Mouse (Mus musculus) kidney, adult 8-10 months (tissue): ENCODE measurements around the gene Fkbp11.

Experiments
- DNase-seq, 2 experiments: peaks; one replicate each; pipeline ENCODE4 v3.0.0; 2022

Gene Fkbp11

DNA sequence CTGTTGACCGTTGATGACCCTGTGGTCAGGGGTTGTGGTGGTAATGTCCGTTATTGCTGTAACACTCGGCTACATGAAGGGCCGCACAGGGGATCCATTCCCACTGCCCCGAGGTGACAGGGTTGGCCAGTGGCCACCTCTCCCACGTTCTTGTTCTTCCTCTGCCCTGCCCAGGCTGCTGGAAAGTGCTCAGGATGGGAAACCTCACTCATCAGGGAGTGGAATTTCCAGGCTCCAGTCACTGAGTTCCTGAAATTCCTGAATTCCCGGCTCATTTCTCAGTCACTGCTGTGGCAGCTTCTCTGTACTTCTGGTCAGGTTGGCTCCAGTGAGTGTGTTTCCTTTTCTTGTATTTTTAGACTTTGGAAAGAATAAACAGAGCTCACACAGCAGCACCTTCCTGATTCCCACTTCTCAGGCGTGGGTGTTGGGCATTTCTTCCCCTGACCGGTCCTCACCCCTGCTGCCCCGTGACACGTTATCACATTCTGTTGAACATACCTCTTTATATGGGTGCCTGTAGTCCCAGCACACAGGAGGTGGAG, 35.8 kb downstream of the Fkbp11 start:
- peak; percentile 57 to 72 for DNase-seq

DNA sequence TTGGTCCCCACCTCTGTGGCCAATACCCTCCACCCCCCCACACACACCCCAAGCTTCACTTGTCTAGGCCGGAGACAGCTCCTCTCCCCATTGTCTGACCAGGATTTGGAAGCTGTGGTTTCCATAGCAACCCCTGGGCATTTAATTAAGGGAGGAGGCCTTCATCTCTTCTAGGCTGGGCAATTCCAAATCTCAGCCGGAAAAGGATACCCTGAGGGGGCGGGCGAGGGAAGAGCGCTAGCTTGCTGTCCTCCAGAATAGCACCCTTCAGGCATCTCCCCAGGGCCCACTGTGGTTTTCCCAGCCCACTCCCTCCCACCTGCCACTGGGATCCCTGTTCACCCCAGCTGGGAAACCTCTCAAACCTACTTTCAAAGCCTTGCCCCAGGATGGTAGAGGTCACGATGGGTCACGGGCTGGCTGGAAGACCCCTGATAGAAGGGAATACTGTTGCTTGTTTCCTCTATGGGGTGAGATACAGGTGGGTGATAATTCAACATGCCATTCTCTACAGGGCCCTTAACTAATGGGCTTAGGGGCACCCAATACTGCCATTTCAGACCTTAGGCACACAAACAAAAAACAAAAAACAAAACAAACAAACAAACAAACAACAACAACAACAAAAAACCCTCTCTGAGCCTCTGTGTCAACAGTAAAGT, 36.4 kb downstream of the Fkbp11 start:
- DNase-seq: peak in 1 of 2 experiments; percentile 33

DNA sequence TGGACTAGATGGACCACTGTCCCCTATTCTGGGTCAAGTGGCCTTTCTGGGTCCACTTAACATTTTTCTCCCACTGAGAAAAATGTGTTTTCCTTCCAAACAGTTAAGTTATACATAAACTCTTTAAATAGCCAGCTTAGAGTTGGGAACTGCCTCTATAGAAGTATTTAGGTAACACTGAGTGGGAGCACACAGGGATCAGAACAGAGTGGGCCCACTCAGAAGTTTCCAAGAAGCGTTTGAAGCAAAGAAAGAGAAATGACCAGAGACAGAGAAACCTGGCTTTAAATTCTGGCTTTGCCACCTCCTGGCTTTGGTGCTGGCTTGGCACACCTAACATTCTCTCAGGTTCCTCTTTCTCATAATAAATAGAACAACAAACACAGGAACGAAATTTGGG, 38.3 kb downstream of the Fkbp11 start:
- no peak for DNase-seq

- no peak for DNase-seq
Measured at GRCm38 (mm10) chr15:98685926-98686325, 42.1 kb downstream of the Fkbp11 start.

DNA sequence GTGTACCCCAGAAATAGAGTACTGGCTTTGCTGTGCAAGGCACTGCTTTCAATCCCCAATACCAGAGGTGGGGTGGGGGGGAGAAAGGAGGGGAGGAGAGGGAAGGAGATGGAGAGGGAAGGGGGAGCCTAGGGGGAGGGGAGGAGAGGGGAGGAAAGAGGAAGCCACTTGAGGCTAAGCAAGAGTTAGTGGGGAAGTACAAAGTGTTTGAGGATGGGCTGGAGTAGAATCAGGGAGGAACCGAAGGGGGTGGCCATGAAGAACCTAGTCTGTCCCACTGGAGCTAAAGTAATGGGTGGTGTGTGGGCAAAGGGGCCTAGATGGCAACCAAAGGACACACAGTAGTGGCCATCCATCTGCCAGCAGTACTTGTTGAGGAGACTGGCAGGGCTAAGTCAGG, 44.3 kb downstream of the Fkbp11 start:
- DNase-seq: no peak

DNA sequence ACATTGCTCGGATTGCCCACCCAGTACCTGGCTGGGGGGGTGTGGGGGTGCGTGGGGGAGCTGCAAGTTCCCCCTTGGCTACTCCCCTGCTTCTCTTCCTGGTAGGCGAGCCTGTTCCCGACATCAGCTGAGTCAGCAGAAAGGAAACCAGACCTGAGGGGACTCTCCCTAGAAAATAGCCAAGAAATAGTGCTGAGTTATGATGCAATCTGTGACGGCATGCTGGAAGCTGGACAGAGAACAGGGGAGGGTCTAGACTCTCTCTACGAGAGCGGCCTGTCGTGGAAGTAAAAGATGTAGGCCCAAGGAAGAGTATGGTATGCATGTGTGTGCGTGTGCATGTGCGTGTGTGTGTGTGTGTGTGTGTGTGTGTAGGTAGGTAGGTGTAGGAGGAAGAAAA, 44.8 kb downstream of the Fkbp11 start:
- DNase-seq: no peak

DNA sequence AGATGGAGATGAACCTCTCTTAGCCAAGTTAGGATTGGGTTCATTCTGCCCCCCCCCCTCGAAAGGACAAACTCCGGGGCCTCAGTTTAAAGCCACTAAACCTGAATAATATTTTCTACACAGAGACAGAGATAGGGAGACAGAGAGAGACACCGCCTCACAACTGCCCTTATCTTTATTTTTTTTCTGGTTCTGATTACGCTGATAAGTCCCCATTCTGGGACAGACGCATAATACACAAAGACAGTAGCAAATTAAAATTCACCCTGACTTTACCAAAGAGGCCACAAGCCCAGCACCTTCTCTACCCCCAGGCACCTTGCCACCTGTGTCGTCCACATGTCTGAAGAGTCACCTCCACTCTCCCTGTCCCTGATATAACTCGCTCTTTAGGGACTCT, 46.4 kb downstream of the Fkbp11 start:
- no peak for DNase-seq

- no peak for DNase-seq
Measured at GRCm38 (mm10) chr15:98680660-98681059, 47.3 kb downstream of the Fkbp11 start.

DNA sequence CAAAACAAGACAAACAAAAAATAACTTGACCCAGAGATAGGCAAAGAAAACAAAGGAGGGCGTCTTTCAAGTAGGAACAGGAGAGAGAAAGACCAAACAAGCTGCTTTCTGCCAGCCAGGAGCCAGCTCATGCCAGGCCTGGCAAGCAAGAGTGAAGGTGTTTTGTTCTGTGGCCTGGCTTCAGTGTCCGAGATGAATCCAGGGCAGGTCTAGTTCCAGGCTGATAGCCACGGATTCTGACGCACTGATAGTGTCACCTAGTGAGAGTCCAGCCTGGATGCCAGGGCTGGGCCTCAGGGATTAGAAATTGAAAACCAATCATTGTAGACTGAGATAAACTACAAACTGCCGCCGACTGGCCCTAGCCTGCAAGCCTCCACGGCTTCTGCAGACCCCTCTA, 50.0 kb downstream of the Fkbp11 start:
- DNase-seq: no peak

DNA sequence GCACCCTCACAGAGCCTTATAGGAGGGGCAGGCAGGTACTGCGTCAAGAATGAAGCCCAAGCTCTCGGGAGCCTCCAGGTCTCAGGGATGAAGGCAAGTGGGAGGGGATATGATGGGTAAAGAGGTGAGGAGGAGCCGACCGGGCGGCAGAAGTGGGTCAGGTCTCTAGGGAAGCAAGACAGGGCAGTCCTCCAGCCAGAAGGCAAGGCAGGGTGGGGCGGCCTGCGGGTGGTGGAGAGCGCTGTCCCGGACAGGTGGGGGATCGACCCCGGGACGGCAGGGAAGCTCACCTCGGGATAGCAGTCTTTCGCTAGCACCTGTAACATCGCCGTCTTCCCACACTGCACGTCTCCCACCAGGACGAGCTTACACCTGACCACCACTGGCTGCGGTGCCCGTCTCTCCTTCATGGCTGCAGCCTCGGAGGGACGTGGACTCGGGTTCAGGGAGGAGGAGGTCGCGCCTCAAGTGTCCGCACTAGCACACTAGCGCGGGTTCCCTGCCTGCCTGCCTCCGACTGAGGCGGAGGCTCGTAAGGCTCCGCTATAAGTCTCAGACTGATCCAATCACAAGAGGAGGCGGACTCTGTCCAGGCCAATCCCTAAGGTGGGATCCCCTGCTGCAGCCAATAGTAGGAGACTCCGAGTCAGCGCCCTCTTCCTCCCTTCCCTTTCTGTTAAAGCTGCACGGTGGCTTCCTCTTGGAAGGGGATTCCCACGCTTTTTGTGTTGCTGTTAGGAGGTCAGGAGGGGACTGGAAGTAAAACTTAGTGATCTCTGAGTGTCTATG, 50.9 kb downstream of the Fkbp11 start, which contains the start of gene Rnd1:
Gene Rnd1 (minus strand): TSS at position 522 of the 789 bp plus-strand sequence.
- peak; percentile 82 to 89 for DNase-seq

DNA sequence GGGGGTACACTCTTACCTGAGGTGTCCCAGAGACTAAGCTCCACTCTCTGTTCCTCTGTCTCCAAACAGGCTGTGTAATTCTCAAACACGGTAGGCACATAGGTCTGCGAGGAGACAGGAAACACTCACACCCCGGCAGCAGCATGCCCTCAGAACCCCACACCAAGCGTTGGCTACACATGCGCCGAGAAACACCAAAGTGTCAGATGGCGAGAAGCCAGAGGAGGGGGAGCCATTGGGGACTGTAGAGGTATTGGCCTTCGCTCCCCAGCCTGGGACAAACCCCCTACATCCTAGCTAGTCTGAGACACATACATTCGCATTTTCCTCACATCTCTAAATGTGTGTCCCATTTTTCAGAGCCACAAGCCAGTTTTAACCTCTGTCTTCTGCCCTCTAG, 51.5 kb downstream of the Fkbp11 start:
- no peak for DNase-seq

DNA sequence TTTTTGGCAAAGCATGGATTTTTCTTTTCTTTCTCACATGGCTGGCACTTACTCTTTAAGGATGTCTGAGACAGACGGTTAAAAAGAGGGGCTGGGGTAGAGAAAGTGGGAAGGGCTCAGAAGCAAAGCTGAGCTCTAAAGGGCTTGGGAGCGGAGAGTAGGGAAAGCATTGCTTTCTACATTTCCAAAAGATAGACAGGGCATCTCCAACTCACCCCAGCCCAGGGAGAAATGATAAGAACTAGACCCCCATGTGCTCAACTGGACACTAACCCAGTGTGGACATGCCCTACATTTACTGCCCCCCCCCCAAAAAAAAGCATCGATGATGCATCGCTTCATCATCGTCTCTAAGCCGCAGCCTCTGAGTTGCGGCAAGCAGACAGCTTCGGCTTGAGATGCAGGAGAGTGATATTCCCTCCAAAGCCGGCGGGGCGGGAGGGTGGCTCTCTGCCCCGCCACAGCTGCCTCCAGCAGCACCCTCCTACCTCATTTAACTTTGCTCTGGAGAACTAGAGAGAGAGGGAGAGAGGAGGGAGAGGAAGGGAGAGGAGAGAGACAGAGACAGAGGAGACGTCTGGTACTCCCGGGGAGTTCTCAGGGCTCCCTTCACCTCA, 52.3 kb downstream of the Fkbp11 start:
- no peak for DNase-seq

DNA sequence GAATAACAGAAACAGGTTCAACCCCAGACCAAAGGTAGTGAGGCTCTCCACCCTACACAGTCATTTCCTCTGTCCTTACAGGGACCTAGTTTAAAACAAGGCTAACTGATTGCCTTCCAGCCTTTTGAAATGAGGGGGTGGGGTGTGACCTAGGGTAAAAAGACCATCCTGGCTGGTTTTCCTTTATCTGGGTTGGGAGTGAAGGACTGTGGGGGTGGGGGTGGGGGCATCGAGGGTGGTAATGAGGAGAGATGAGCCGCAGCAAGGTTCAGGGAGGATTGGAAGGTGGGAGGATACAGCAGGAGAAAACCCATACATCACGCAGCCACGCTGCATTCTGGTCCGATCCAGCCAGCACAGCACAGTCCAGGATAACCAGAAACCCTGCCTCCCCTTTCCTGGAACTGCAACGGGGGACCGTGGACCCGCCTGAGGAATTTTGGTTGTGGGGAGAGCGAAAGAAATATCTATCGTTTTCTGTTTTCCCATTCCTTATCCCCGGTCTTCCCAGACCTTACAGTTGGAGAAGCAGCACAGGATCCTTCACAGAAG, 52.9 kb downstream of the Fkbp11 start:
- no peak for DNase-seq
